Mouse (Mus musculus) thymus, adult 2 months (tissue): ENCODE data around the gene Vsig10l. TPM values are rescaled to one million over a fixed set of nuclear protein-coding genes. Genes with fewer than 3 reads are reported as not detected.

ENCODE experiments used
- DNase-seq: peaks from one replicate; pipeline ENCODE4 v3.0.0; 2021
- H3K27ac ChIP-seq: fragments of 200-500 bp; 2 replicates; pipeline ENCODE4 v1.5.1; 2012; ENCODE audit warnings: low read length, control low read depth; ENCODE audit not compliant: control insufficient read depth, insufficient read depth
- H3K27me3 ChIP-seq: fragments of 200-500 bp; 2 replicates; pipeline ENCODE4 v1.6.1; 2012; ENCODE audit warnings: mild to moderate bottlenecking, low read length, moderate library complexity, mixed read lengths; ENCODE audit not compliant: control insufficient read depth, insufficient read depth
- H3K36me3 ChIP-seq: fragments of 200-500 bp; 2 replicates; pipeline ENCODE4 v1.6.1; 2012; ENCODE audit warnings: mild to moderate bottlenecking, low read length, moderate library complexity; ENCODE audit not compliant: control insufficient read depth, insufficient read depth
- H3K4me1 ChIP-seq: fragments of 200-500 bp; replicated peaks from 2 replicates; pipeline ENCODE4 v1.6.1; 2012; ENCODE audit warnings: low read length; ENCODE audit not compliant: control insufficient read depth, insufficient read depth
- H3K4me3 ChIP-seq: fragments of 200-500 bp; 2 replicates; pipeline ENCODE4 v1.5.1; 2012; ENCODE audit warnings: mild to moderate bottlenecking, low read length, control low read depth, moderate library complexity; ENCODE audit not compliant: control insufficient read depth, insufficient read depth
- CTCF ChIP-seq: fragments of 200-500 bp; IDR thresholded peaks from 2 replicates; pipeline ENCODE4 v1.5.1; 2012; ENCODE audit warnings: mild to moderate bottlenecking, control low read depth, low read length, moderate library complexity, borderline replicate concordance; ENCODE audit not compliant: control insufficient read depth, poor library complexity, insufficient read depth; ENCODE audit errors: extremely low read depth
- POLR2A ChIP-seq: fragments of 200-500 bp; IDR thresholded peaks from 2 replicates; pipeline ENCODE4 v1.6.1; 2012; ENCODE audit warnings: mild to moderate bottlenecking, low read length, control low read depth, moderate library complexity; ENCODE audit not compliant: control insufficient read depth, poor library complexity, insufficient read depth; ENCODE audit errors: extremely low read depth
- WGBS: fragments of 180-500 bp; shearing (Covaris S2); methylation state at CpG from one replicate; pipeline ENCODE4 v1.1.7; 2018; 5-methylcytosine and 5-hydroxymethylcytosine counted together
- polyA plus RNA-seq: library from polyadenylated mRNA; depleted of rRNA; stranded (reverse); fragments of >200 nt; gene quantifications from 2 replicates; pipeline ENCODE4 v1.2.3, GENCODE M21; 2012

Gene Vsig10l
- polyA plus RNA-seq, 1 experiment: 2.7 TPM

DNA sequence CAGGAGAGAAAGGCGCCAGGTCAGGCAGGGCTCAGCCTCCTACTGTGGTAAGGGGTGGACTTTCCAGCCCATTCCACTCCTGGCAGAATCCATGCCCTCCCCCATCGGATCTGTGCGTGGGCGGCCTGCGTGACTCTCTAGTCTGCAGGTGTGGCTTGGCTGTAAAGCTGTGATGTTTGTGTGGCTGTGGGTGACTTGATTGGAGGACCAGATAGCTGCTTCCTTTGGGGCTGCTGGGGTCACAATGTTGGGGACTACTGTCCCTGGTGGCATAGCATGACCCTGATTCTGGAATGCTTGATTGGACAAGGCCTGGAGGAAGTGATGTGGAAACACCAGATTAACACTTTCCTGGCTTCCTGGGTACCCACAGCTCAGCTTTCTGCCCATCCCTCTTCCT, 25.7 kb downstream of the Vsig10l start:
- Histone ChIP-seq H3K4me1 (no peaks in the 10 kb centered on the region), H3K36me3 (no peaks in the 10 kb centered on the region), H3K27ac (no peak overlapping the region), H3K4me3 (no peak overlapping the region), H3K27me3 (no peaks in the 10 kb centered on the region; the same call in 1 of the 2 replicates)
- TF ChIP-seq POLR2A: no peak
- TF ChIP-seq CTCF: no peak
- no peak for DNase-seq
- WGBS: 44% methylated on average over 5 of the region's 5 CpGs

DNA sequence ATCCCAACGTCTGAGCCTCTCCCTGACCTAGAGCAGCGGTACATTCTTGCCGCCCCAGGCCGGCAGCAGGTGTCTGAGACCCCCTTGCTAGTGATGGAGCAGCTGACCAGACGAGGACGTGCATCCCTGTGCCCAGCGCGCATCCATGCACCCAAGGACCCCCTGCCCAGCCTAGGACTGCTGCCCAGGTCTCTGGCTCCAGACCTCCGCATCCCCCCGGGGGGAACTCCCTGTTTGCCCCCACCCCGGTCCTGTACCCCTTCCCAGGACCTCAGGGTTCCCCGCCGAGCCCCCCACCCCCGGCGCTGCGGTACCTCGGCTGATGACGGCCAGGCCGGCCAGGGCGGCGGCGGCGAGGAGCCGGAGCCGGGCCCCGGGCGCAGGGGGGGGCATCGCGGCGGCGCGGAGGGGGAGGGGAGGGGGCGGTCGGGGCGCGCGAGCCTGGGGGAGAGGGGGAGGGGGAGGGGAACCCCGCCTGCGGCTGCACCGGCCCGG, 26.7 kb downstream of the Vsig10l start, which contains the start of gene Iglon5:
Gene Iglon5, minus strand, starts transcription at position 445 of the 495 bp plus-strand sequence.
- Histone ChIP-seq H3K4me1 (no peaks in the 10 kb centered on the region), H3K27me3 (no peaks in the 10 kb centered on the region; the same call in 1 of the 2 replicates), H3K4me3 (no peak within 1 kb of the TSS), H3K27ac (no peak within 1 kb of the TSS), H3K36me3 (no peaks in the 10 kb centered on the region)
- no peak for DNase-seq
- 8% methylated on average over 14 of the region's 41 CpGs for WGBS
- no peak for TF ChIP-seq CTCF
- TF ChIP-seq POLR2A: no peak

DNA sequence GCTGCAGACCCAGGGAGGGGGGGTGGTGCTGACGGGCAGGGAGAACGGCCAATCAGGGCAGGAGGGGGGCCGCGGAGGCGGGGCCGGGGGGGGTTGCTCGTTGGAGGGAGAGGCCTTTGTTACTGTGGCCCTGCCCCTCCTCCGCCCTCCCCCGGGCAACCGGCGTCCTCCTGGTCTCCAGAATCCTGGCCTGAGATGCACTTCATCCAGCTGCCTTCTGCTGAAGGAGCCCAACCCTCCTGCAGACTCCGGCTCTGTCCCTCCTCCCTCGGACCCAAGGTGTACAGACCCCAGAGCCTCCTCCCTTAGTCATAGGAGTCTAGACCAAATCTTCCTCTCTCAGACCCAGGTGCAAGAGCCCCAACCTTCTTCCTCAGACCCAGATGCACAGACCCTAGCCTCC, 27.2 kb downstream of the Vsig10l start:
- DNase-seq: no peak
- H3K4me3 ChIP-seq: no peak overlapping the region
- no peak overlapping the region for H3K27ac ChIP-seq
- TF ChIP-seq POLR2A (no peak), CTCF (no peak)
- 8% methylated on average over 13 of the region's 13 CpGs for WGBS
- no peaks in the 10 kb centered on the region for H3K4me1 ChIP-seq
- no peaks in the 10 kb centered on the region; the same call in 1 of the 2 replicates for H3K27me3 ChIP-seq
- H3K36me3 ChIP-seq: no peaks in the 10 kb centered on the region

DNA sequence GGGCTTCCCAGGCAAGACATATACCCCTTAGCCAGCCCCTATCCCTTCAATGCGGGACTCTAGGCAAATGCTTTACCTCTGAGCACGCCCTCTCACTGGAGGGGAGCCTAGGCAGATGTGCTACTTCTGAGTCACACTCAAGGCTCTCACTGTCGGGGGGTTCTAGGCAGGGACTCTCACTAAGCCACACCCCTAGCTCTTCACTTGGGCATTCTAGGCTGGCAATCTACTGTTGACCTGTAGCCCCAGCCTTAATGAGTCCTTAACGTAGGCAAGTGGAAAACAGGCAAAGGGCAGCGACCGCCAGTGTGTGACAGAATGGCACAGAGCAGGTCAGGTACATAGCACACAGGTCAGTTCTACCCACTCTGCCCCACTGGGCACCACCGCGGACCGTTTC, 27.9 kb downstream of the Vsig10l start:
- Histone ChIP-seq H3K27ac (no peak overlapping the region), H3K27me3 (no peaks in the 10 kb centered on the region; the same call in 1 of the 2 replicates), H3K36me3 (no peaks in the 10 kb centered on the region), H3K4me3 (no peak overlapping the region), H3K4me1 (no peaks in the 10 kb centered on the region)
- no peak for TF ChIP-seq POLR2A
- TF ChIP-seq CTCF: no peak
- 73% methylated on average over 9 of the region's 9 CpGs for WGBS
- no peak for DNase-seq

DNA sequence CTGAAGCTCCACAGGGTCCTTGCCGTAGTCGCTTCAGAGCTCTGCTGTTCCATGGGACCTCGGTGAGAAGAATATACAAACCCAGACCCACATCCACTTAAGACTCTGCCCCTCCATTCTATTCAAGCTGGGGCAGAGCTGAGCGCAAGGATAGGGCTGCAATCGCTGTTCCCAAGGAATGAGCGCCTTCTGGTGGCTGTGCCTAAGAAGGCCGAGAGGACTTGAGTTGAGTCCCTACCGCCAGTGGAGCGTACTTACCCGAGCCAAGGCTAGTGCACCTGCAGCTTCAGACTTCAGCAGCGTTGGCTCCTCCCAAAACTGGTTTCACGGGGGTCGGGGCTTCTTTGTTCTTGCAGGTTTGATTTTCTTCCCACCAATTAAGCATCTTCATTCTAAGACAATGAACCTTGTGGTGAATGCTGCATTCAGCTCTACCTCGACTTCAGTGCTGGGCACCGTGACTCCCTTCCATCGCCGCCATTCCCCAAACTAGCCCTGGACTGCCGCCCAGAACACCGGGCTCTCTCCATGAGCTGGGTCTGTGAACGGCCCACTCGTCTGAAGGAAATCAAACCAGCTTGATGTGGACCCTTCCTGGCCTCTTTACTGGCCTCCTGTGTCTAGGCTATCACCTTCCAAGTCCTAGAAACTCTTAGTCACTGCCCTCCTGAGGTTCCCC, 32.5 kb downstream of the Vsig10l start:
- H3K4me3 ChIP-seq: no peak overlapping the region
- no peaks in the 10 kb centered on the region for H3K36me3 ChIP-seq
- no peak overlapping the region for H3K27ac ChIP-seq
- DNase-seq: no peak
- TF ChIP-seq POLR2A: no peak
- TF ChIP-seq CTCF: no peak
- no peaks in the 10 kb centered on the region; the same call in 1 of the 2 replicates for H3K27me3 ChIP-seq
- no peaks in the 10 kb centered on the region for H3K4me1 ChIP-seq
- WGBS: 26% methylated on average over 21 of the region's 21 CpGs

DNA sequence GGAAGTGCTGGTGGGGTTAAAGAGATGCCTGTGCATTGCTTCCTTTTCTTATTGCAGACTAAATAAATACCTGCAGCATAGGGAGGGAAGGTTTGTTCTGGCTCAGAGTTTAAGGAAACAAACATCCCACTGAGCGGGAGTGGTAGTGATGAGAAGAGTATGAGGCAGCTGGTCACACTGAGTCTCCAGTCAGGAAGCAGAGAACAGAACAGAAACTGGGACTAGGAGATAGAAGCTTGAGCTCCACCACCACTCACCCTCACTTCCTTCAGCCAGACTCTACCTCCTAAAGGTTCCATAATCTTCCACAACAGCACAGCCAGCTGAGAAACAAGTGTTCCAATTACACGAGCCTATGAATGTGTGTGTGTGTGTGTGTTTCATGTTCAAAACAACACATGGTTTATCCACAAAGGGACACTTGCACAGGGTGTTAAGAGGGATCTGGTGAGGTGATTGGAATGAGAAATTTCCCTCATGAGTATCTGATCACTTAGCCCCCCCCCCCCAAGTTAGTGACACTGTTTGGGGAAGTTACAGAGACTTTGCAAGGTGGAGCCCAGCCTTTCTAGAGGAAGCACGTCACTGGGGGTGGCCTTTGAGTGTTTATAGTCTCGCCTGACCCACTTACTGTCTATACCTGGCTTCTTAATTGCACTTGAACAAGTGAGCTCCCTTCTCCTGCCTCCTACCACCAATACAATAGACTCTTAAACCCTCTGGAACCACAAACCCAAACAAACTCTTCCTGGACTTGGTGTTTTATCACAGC, 48.9 kb downstream of the Vsig10l start:
- DNase-seq: no peak
- WGBS: 62% methylated on average over 4 of the region's 4 CpGs
- no peak for TF ChIP-seq CTCF
- TF ChIP-seq POLR2A: no peak

More for the DNA sequence above, 48.9 kb downstream of the Vsig10l start:
- no peak overlapping the region for H3K4me3 ChIP-seq
- no peaks in the 10 kb centered on the region for H3K27me3 ChIP-seq
- no peaks in the 10 kb centered on the region for H3K36me3 ChIP-seq
- no peak overlapping the region for H3K27ac ChIP-seq
- no peaks in the 10 kb centered on the region for H3K4me1 ChIP-seq
